Mouse (Mus musculus): ENCODE results near the gene Ccm2l. TPM values are rescaled to one million over a fixed set of nuclear protein-coding genes. Genes with fewer than 3 reads are reported as not detected.
A peak's percentile ranks its signal among the peaks of the same experiment; 100 is the strongest.

The Ccm2l gene
- 0.51 and 1.0 TPM in 2 replicates for polyA plus RNA-seq (2015; fragmentation: Nextera tagmentation; extraction: Ambion mirVana)

- Histone ChIP-seq H3K9ac (ENCODE audit: low read length) (no peak within 1 kb of the TSS), H3K4me2 (ENCODE audit: low read depth, low read length) (peak within 1 kb of the TSS; percentile 9; the same call in 1 of the 2 replicates), H3K4me3 (replicated peaks; ENCODE audit: low read length) (peak within 1 kb of the TSS; percentile 8), H3K36me3 (ENCODE audit: control insufficient read depth, insufficient read depth, low read length) (no peaks in the 10 kb centered on the region), H3K4me1 (ENCODE audit: control insufficient read depth, insufficient read depth, low read length) (no peaks in the 10 kb centered on the region), H3K27me3 (ENCODE audit: control insufficient read depth, insufficient read depth, low read length) (peaks cover 28% of the 10 kb centered on the region), H3K27ac (ENCODE audit: low read length) (no peak within 1 kb of the TSS), H3K9me3 (replicated peaks; ENCODE audit: control insufficient read depth, low read length) (no peaks in the 10 kb centered on the region)
- 42% methylated on average over 12 of the region's 12 CpGs for WGBS
- 0 out of 2 replicates have a peak, but pooled peaks have one; percentile 37 for ATAC-seq (ENCODE audit: insufficient read depth, low FRiP score)
These were observed at the start of gene Ccm2l for GRCm38 (mm10) chr2:153065747-153066508. Ccm2l (plus strand) TSS chr2:153065955.

GRCm38 (mm10) chr2:153016786-153017185 is 49.0 kb upstream of the Ccm2l start:
- H3K27ac ChIP-seq (ENCODE audit: low read length): no peak overlapping the region
- H3K4me2 ChIP-seq (ENCODE audit: low read depth, low read length): no peak overlapping the region
- 0 out of 2 replicates have a peak, but pooled peaks cover 5% of the 10 kb centered on the region for H3K27me3 ChIP-seq (ENCODE audit: control insufficient read depth, insufficient read depth, low read length)
- peaks cover 6% of the 10 kb centered on the region for H3K4me1 ChIP-seq (ENCODE audit: control insufficient read depth, insufficient read depth, low read length)
- ATAC-seq (ENCODE audit: insufficient read depth, low FRiP score): no peak
- H3K9ac ChIP-seq (ENCODE audit: low read length): no peak overlapping the region
- 41% methylated on average over 5 of the region's 5 CpGs for WGBS
- no peaks in the 10 kb centered on the region for H3K9me3 ChIP-seq (replicated peaks; ENCODE audit: control insufficient read depth, low read length)
- H3K36me3 ChIP-seq (ENCODE audit: control insufficient read depth, insufficient read depth, low read length): no peaks in the 10 kb centered on the region
- H3K4me3 ChIP-seq (replicated peaks; ENCODE audit: low read length): no peak overlapping the region

GRCm38 (mm10) chr2:153019355-153019754 is 46.4 kb upstream of the Ccm2l start:
- Histone ChIP-seq H3K4me3 (replicated peaks; ENCODE audit: low read length) (no peak overlapping the region), H3K27me3 (ENCODE audit: control insufficient read depth, insufficient read depth, low read length) (0 out of 2 replicates have a peak, but pooled peaks cover 5% of the 10 kb centered on the region), H3K36me3 (ENCODE audit: control insufficient read depth, insufficient read depth, low read length) (no peaks in the 10 kb centered on the region), H3K27ac (ENCODE audit: low read length) (no peak overlapping the region), H3K4me1 (ENCODE audit: control insufficient read depth, insufficient read depth, low read length) (peaks cover 2% of the 10 kb centered on the region), H3K4me2 (ENCODE audit: low read depth, low read length) (no peak overlapping the region), H3K9me3 (replicated peaks; ENCODE audit: control insufficient read depth, low read length) (no peaks in the 10 kb centered on the region), H3K9ac (ENCODE audit: low read length) (no peak overlapping the region)
- no peak for ATAC-seq (ENCODE audit: insufficient read depth, low FRiP score)
- 73% methylated on average over 3 of the region's 3 CpGs for WGBS

- WGBS: 61% methylated on average over 3 of the region's 3 CpGs
- no peaks in the 10 kb centered on the region for H3K4me1 ChIP-seq (ENCODE audit: control insufficient read depth, insufficient read depth, low read length)
- no peaks in the 10 kb centered on the region for H3K36me3 ChIP-seq (ENCODE audit: control insufficient read depth, insufficient read depth, low read length)
- ATAC-seq (ENCODE audit: insufficient read depth, low FRiP score): no peak
- no peak overlapping the region for H3K4me3 ChIP-seq (replicated peaks; ENCODE audit: low read length)
- H3K27ac ChIP-seq (ENCODE audit: low read length): no peak overlapping the region
- H3K27me3 ChIP-seq (ENCODE audit: control insufficient read depth, insufficient read depth, low read length): 0 out of 2 replicates have a peak, but pooled peaks cover 5% of the 10 kb centered on the region
- no peak overlapping the region for H3K4me2 ChIP-seq (ENCODE audit: low read depth, low read length)
- H3K9me3 ChIP-seq (replicated peaks; ENCODE audit: control insufficient read depth, low read length): no peaks in the 10 kb centered on the region
- no peak overlapping the region for H3K9ac ChIP-seq (ENCODE audit: low read length)
These were observed 44.6 kb upstream of the Ccm2l start for GRCm38 (mm10) chr2:153021163-153021562.

- no peaks in the 10 kb centered on the region for H3K36me3 ChIP-seq (ENCODE audit: control insufficient read depth, insufficient read depth, low read length)
- H3K4me2 ChIP-seq (ENCODE audit: low read depth, low read length): no peak overlapping the region
- H3K9ac ChIP-seq (ENCODE audit: low read length): no peak overlapping the region
- H3K4me3 ChIP-seq (replicated peaks; ENCODE audit: low read length): no peak overlapping the region
- no peak overlapping the region for H3K27ac ChIP-seq (ENCODE audit: low read length)
- H3K27me3 ChIP-seq (ENCODE audit: control insufficient read depth, insufficient read depth, low read length): no peaks in the 10 kb centered on the region; the same call in 1 of the 2 replicates
- no peak for ATAC-seq (ENCODE audit: insufficient read depth, low FRiP score)
- H3K9me3 ChIP-seq (replicated peaks; ENCODE audit: control insufficient read depth, low read length): no peaks in the 10 kb centered on the region
- WGBS: 53% methylated on average over 4 of the region's 4 CpGs
- no peaks in the 10 kb centered on the region for H3K4me1 ChIP-seq (ENCODE audit: control insufficient read depth, insufficient read depth, low read length)
These were observed 42.9 kb upstream of the Ccm2l start for GRCm38 (mm10) chr2:153022855-153023254.

- Histone ChIP-seq H3K4me3 (replicated peaks; ENCODE audit: low read length) (no peak overlapping the region), H3K4me1 (ENCODE audit: control insufficient read depth, insufficient read depth, low read length) (no peaks in the 10 kb centered on the region), H3K4me2 (ENCODE audit: low read depth, low read length) (no peak overlapping the region), H3K27ac (ENCODE audit: low read length) (no peak overlapping the region), H3K9me3 (replicated peaks; ENCODE audit: control insufficient read depth, low read length) (no peaks in the 10 kb centered on the region), H3K36me3 (ENCODE audit: control insufficient read depth, insufficient read depth, low read length) (no peaks in the 10 kb centered on the region), H3K9ac (ENCODE audit: low read length) (no peak overlapping the region), H3K27me3 (ENCODE audit: control insufficient read depth, insufficient read depth, low read length) (peaks cover 3% of the 10 kb centered on the region)
- 78% methylated on average over 7 of the region's 7 CpGs for WGBS
- ATAC-seq (ENCODE audit: insufficient read depth, low FRiP score): no peak
These were observed 39.7 kb upstream of the Ccm2l start for GRCm38 (mm10) chr2:153026052-153026451.

- Histone ChIP-seq H3K4me2 (ENCODE audit: low read depth, low read length) (no peak overlapping the region), H3K27me3 (ENCODE audit: control insufficient read depth, insufficient read depth, low read length) (peaks cover 17% of the 10 kb centered on the region), H3K9ac (ENCODE audit: low read length) (no peak overlapping the region), H3K9me3 (replicated peaks; ENCODE audit: control insufficient read depth, low read length) (no peaks in the 10 kb centered on the region), H3K4me1 (ENCODE audit: control insufficient read depth, insufficient read depth, low read length) (peaks cover 5% of the 10 kb centered on the region), H3K27ac (ENCODE audit: low read length) (no peak overlapping the region), H3K4me3 (replicated peaks; ENCODE audit: low read length) (no peak overlapping the region), H3K36me3 (ENCODE audit: control insufficient read depth, insufficient read depth, low read length) (no peaks in the 10 kb centered on the region)
- no peak for ATAC-seq (ENCODE audit: insufficient read depth, low FRiP score)
- WGBS: 49% methylated on average over 4 of the region's 4 CpGs
These were observed 38.3 kb upstream of the Ccm2l start for GRCm38 (mm10) chr2:153027501-153027900.

GRCm38 (mm10) chr2:153030422-153030821 is 35.3 kb upstream of the Ccm2l start:
- Histone ChIP-seq H3K4me1 (ENCODE audit: control insufficient read depth, insufficient read depth, low read length) (peaks cover 5% of the 10 kb centered on the region), H3K9me3 (replicated peaks; ENCODE audit: control insufficient read depth, low read length) (no peaks in the 10 kb centered on the region), H3K4me3 (replicated peaks; ENCODE audit: low read length) (no peak overlapping the region), H3K27me3 (ENCODE audit: control insufficient read depth, insufficient read depth, low read length) (peaks cover 26% of the 10 kb centered on the region), H3K9ac (ENCODE audit: low read length) (no peak overlapping the region), H3K4me2 (ENCODE audit: low read depth, low read length) (no peak overlapping the region), H3K27ac (ENCODE audit: low read length) (no peak overlapping the region), H3K36me3 (ENCODE audit: control insufficient read depth, insufficient read depth, low read length) (no peaks in the 10 kb centered on the region)
- 16% methylated on average over 4 of the region's 4 CpGs for WGBS
- ATAC-seq (ENCODE audit: insufficient read depth, low FRiP score): no peak
